Mouse (Mus musculus): ENCODE results near the gene Snx18.

GRCm38 (mm10) chr13:113601831-113602604 lies 16.3 kb downstream of the Snx18 start:
- TF ChIP-seq POLR2A (IDR thresholded peaks at IDR 0.05; ENCODE audit: insufficient read length, low read depth) (no peak), E2F4 (IDR thresholded peaks at IDR 0.05; ENCODE audit: insufficient read depth) (no peak), POLR2AphosphoS2 (IDR thresholded peaks at IDR 0.05; ENCODE audit: insufficient read length, low read depth) (no peak), USF1 (IDR thresholded peaks at IDR 0.05; ENCODE audit: low read depth) (no peak), SRF (IDR thresholded peaks at IDR 0.05; ENCODE audit: control insufficient read depth, insufficient read length, low read depth) (no peak), MAX (IDR thresholded peaks at IDR 0.05; ENCODE audit: low read depth) (no peak), TCF12 (IDR thresholded peaks at IDR 0.05; ENCODE audit: insufficient read depth, poor library complexity, severe bottlenecking) (no peak), CEBPB (IDR thresholded peaks at IDR 0.05; ENCODE audit: insufficient read depth, poor library complexity, severe bottlenecking) (no peak), MYOD1 (IDR thresholded peaks at IDR 0.05; ENCODE audit: control insufficient read depth in 1 of 3, insufficient read length in 2 of 3, low read depth in 2 of 3) (no peak), MYOG (IDR thresholded peaks at IDR 0.05; ENCODE audit: control insufficient read depth in 1 of 3, insufficient read depth in 1 of 3, insufficient read length in 2 of 3, low read depth in 2 of 3) (no peak)
